Mouse (Mus musculus) cerebellum, adult 11-12 months (tissue): ENCODE results near the gene Glis2.

ENCODE experiments used
- DNase-seq: peaks from one replicate; pipeline ENCODE4 v3.0.0; 2022

The Glis2 gene

GRCm38 (mm10) chr16:4641119-4641838 is 46.8 kb downstream of the Glis2 start:
- no peak for DNase-seq

- no peak for DNase-seq
Observed at GRCm38 (mm10) chr16:4642190-4642589, 47.7 kb downstream of the Glis2 start.

GRCm38 (mm10) chr16:4642937-4643336 is 48.4 kb downstream of the Glis2 start:
- DNase-seq: peak; percentile 23

- DNase-seq: peak; percentile 79
Observed at GRCm38 (mm10) chr16:4643670-4644419, 49.3 kb downstream of the Glis2 start.

GRCm38 (mm10) chr16:4645867-4646266 is 51.4 kb downstream of the Glis2 start:
- no peak for DNase-seq

- DNase-seq: peak; percentile 11
Observed at GRCm38 (mm10) chr16:4646831-4647230, 52.3 kb downstream of the Glis2 start.

GRCm38 (mm10) chr16:4647651-4648141 is 53.2 kb downstream of the Glis2 start:
- DNase-seq: no peak

- no peak for DNase-seq
Observed at GRCm38 (mm10) chr16:4648416-4649023, 54.0 kb downstream of the Glis2 start.

GRCm38 (mm10) chr16:4649211-4649610 is 54.7 kb downstream of the Glis2 start:
- DNase-seq: no peak

- DNase-seq: no peak
Observed at GRCm38 (mm10) chr16:4649692-4650091, 55.2 kb downstream of the Glis2 start.

- DNase-seq: no peak
Observed at GRCm38 (mm10) chr16:4650161-4650560, 55.6 kb downstream of the Glis2 start.

GRCm38 (mm10) chr16:4651081-4651480 is 56.6 kb downstream of the Glis2 start:
- peak; percentile 14 for DNase-seq

GRCm38 (mm10) chr16:4651624-4652023 is 57.1 kb downstream of the Glis2 start:
- peak; percentile 19 for DNase-seq

GRCm38 (mm10) chr16:4652707-4653416 is 58.3 kb downstream of the Glis2 start:
- peak; percentile 88 for DNase-seq

- peak; percentile 60 for DNase-seq
Observed at GRCm38 (mm10) chr16:4654706-4655105, 60.2 kb downstream of the Glis2 start.

GRCm38 (mm10) chr16:4655251-4655734 is 60.8 kb downstream of the Glis2 start:
- DNase-seq: peak; percentile 26

- DNase-seq: peak; percentile 20
Observed at GRCm38 (mm10) chr16:4655764-4656570, 61.5 kb downstream of the Glis2 start.

- DNase-seq: no peak
Observed at GRCm38 (mm10) chr16:4656571-4657081, 62.1 kb downstream of the Glis2 start.

- no peak for DNase-seq
Observed at GRCm38 (mm10) chr16:4658781-4659245, 64.3 kb downstream of the Glis2 start.

GRCm38 (mm10) chr16:4659326-4659725 is 64.8 kb downstream of the Glis2 start:
- DNase-seq: no peak

GRCm38 (mm10) chr16:4661605-4662004 is 67.1 kb downstream of the Glis2 start:
- DNase-seq: no peak

- no peak for DNase-seq
Observed at GRCm38 (mm10) chr16:4663806-4664205, 69.3 kb downstream of the Glis2 start.
